Mouse (Mus musculus) erythroblast, embryonic 14.5 days (primary cell): ENCODE results near the gene Scn4b.

ENCODE experiments used
- GATA1 ChIP-seq: IDR thresholded peaks from 2 replicates; pipeline ENCODE4 v1.6.1; 2012; ENCODE audit warnings: low read length, inconsistent platforms, mixed read lengths
- TAL1 ChIP-seq: IDR thresholded peaks from 3 replicates; pipeline ENCODE4 v1.6.1; 2012; ENCODE audit warnings: low read length, inconsistent platforms, mixed read lengths

- no peak for TF ChIP-seq GATA1
- TF ChIP-seq TAL1: no peak
Observed at GRCm38 (mm10) chr9:45092641-45093040, 45.6 kb upstream of the Scn4b start.
